Comparison of ENCODE assay signal across 9 mouse cellular contexts in genomic region chr10:83073119-83073518, GRCm38 (mm10).
A peak's percentile ranks its signal among the peaks of the same experiment; 100 is the strongest.
DNase-seq lines count a peak whose midpoint lies in the region; ATAC-seq and TF ChIP-seq lines count a peak whose summit lies in the region.
"Had no signal": no experiment of that assay in that cellular context is flagged by ENCODE, and none has a peak within 500 bp of the region (broad histone marks: within the 10 kb centered on the region; RNA-seq: fewer than 3 reads in every experiment).

No protein-coding gene starts in this region.

- H3K36me3 ChIP-seq in lung, embryonic 16.5 days (ENCODE audit: control insufficient read depth, insufficient read depth, low read length): no peaks in the 10 kb centered on the region
- no peaks in the 10 kb centered on the region for H3K36me3 ChIP-seq in intestine, embryonic 15.5 days
- H3K36me3 ChIP-seq in stomach, postnatal 0 days (ENCODE audit: control insufficient read depth, insufficient read depth, low read length): no peaks in the 10 kb centered on the region
- no peaks in the 10 kb centered on the region for H3K36me3 ChIP-seq in forebrain, embryonic 16.5 days (ENCODE audit: control insufficient read depth, insufficient read depth)
- H3K36me3 ChIP-seq: embryonic facial prominence, embryonic 15.5 days had no signal

- TF ChIP-seq CTCF in stomach, postnatal 0 days (IDR thresholded peaks at IDR 0.05; ENCODE audit: low read depth): no peak

- no peak overlapping the region for H3K4me2 ChIP-seq in lung, embryonic 16.5 days (ENCODE audit: low read depth, low read length)
- no peak overlapping the region for H3K4me2 ChIP-seq in intestine, embryonic 15.5 days (replicated peaks)
- H3K4me2 ChIP-seq in stomach, postnatal 0 days (replicated peaks; ENCODE audit: low read depth): no peak overlapping the region
- H3K4me2 ChIP-seq in forebrain, embryonic 16.5 days (ENCODE audit: low read length): no peak overlapping the region
- H3K4me2 ChIP-seq: embryonic facial prominence, embryonic 15.5 days had no signal

- no peaks in the 10 kb centered on the region for H3K4me1 ChIP-seq in lung, embryonic 16.5 days (replicated peaks; ENCODE audit: control insufficient read depth, insufficient read depth, low read length)
- peaks cover 4% of the 10 kb centered on the region for H3K4me1 ChIP-seq in intestine, embryonic 15.5 days (replicated peaks)
- H3K4me1 ChIP-seq in stomach, postnatal 0 days (replicated peaks; ENCODE audit: control insufficient read depth, insufficient read depth): no peaks in the 10 kb centered on the region
- H3K4me1 ChIP-seq in forebrain, embryonic 16.5 days (replicated peaks; ENCODE audit: control insufficient read depth, insufficient read depth, low read length): no peaks in the 10 kb centered on the region
- H3K4me1 ChIP-seq: embryonic facial prominence, embryonic 15.5 days had no signal

- no peak for DNase-seq in lung, postnatal 14 days
- peak; percentile 66 for DNase-seq in c-Kit-positive CD71-positive TER-119-negative erythroid progenitor cells, embryonic 14.5 days (ENCODE audit: low read depth)
- peak; percentile 42 for DNase-seq in stomach, postnatal 0 days (ENCODE audit: low spot score)
- DNase-seq in gastrocnemius, adult 18-20 months (ENCODE audit: low spot score): no peak
- DNase-seq in adrenal gland, adult (ENCODE audit: inconsistent age in 2 of 2, low spot score in 1 of 2): no peak

- no peaks in the 10 kb centered on the region for H3K27me3 ChIP-seq in lung, embryonic 16.5 days (ENCODE audit: control insufficient read depth, insufficient read depth, low read depth, low read length)
- no peaks in the 10 kb centered on the region for H3K27me3 ChIP-seq in intestine, embryonic 15.5 days (replicated peaks)
- no peaks in the 10 kb centered on the region for H3K27me3 ChIP-seq in stomach, postnatal 0 days (ENCODE audit: control insufficient read depth, insufficient read depth, low read length)
- H3K27me3 ChIP-seq in forebrain, embryonic 16.5 days (replicated peaks; ENCODE audit: control insufficient read depth, insufficient read depth, low read length): no peaks in the 10 kb centered on the region
- H3K27me3 ChIP-seq: embryonic facial prominence, embryonic 15.5 days had no signal

- no peak overlapping the region for H3K27ac ChIP-seq in lung, embryonic 16.5 days (ENCODE audit: low read length)
- H3K27ac ChIP-seq in intestine, embryonic 15.5 days: no peak overlapping the region
- H3K27ac ChIP-seq in stomach, postnatal 0 days (replicated peaks): no peak overlapping the region
- H3K27ac ChIP-seq in forebrain, embryonic 16.5 days (ENCODE audit: low read length): no peak overlapping the region
- H3K27ac ChIP-seq: embryonic facial prominence, embryonic 15.5 days had no signal

- no peak overlapping the region for H3K9ac ChIP-seq in lung, embryonic 16.5 days (ENCODE audit: low read length)
- no peak overlapping the region for H3K9ac ChIP-seq in intestine, embryonic 15.5 days
- no peak overlapping the region for H3K9ac ChIP-seq in stomach, postnatal 0 days (ENCODE audit: low read length)
- H3K9ac ChIP-seq in forebrain, embryonic 16.5 days (replicated peaks; ENCODE audit: low read depth, low read length): no peak overlapping the region
- H3K9ac ChIP-seq: embryonic facial prominence, embryonic 15.5 days had no signal

- no peaks in the 10 kb centered on the region for H3K9me3 ChIP-seq in lung, embryonic 16.5 days (ENCODE audit: control insufficient read depth, low read length)
- no peaks in the 10 kb centered on the region for H3K9me3 ChIP-seq in intestine, embryonic 15.5 days
- H3K9me3 ChIP-seq in stomach, postnatal 0 days (ENCODE audit: control insufficient read depth, low read length): no peaks in the 10 kb centered on the region
- no peaks in the 10 kb centered on the region for H3K9me3 ChIP-seq in forebrain, embryonic 16.5 days (ENCODE audit: control insufficient read depth, low read length)
- H3K9me3 ChIP-seq: embryonic facial prominence, embryonic 15.5 days had no signal

- H3K4me3 ChIP-seq in lung, embryonic 16.5 days (ENCODE audit: low read length): no peak overlapping the region
- no peak overlapping the region for H3K4me3 ChIP-seq in intestine, embryonic 15.5 days (replicated peaks)
- no peak overlapping the region for H3K4me3 ChIP-seq in stomach, postnatal 0 days (ENCODE audit: low read depth, low read length)
- H3K4me3 ChIP-seq in forebrain, embryonic 16.5 days (replicated peaks; ENCODE audit: low read length): no peak overlapping the region
- H3K4me3 ChIP-seq: embryonic facial prominence, embryonic 15.5 days had no signal

- ATAC-seq in lung, embryonic 16.5 days (ENCODE audit: low read depth): peak; percentile 28; the same call in 1 of the 2 replicates
- ATAC-seq in intestine, embryonic 15.5 days: peak; percentile 71
- peak; percentile 25; the same call in 1 of the 2 replicates for ATAC-seq in stomach, postnatal 0 days (ENCODE audit: low FRiP score, low TSS enrichment)
- ATAC-seq in forebrain, embryonic 16.5 days: no peak; the same call in 1 of the 2 replicates

- 43% methylated on average over 7 of the region's 7 CpGs for WGBS in lung, embryonic 16.5 days
- 60% methylated on average over 7 of the region's 7 CpGs for WGBS in intestine, embryonic 15.5 days
- WGBS in stomach, postnatal 0 days: 55% methylated on average over 7 of the region's 7 CpGs
- WGBS in forebrain, embryonic 16.5 days: 56% methylated on average over 7 of the region's 7 CpGs

- TF ChIP-seq EP300 in stomach, postnatal 0 days (optimal IDR thresholded peaks at IDR 0.05): no peak

Comparison
In these comparisons a context has a peak if more than half of its experiments do, and no peak if none do; other contexts are left out.
1. DNase-seq: peak in c-Kit-positive CD71-positive TER-119-negative erythroid progenitor cells, embryonic 14.5 days (single experiment) and stomach, postnatal 0 days (single experiment); none in lung, postnatal 14 days (single experiment), gastrocnemius, adult 18-20 months (single experiment) and adrenal gland, adult (0 of 2).